Mouse (Mus musculus) right cerebral cortex, postnatal 14 days (tissue): ENCODE data around the gene A730049H05Rik.

Experiments used
- DNase-seq: peaks from one replicate; pipeline ENCODE4 v3.0.0; 2022

A730049H05Rik gene

DNA sequence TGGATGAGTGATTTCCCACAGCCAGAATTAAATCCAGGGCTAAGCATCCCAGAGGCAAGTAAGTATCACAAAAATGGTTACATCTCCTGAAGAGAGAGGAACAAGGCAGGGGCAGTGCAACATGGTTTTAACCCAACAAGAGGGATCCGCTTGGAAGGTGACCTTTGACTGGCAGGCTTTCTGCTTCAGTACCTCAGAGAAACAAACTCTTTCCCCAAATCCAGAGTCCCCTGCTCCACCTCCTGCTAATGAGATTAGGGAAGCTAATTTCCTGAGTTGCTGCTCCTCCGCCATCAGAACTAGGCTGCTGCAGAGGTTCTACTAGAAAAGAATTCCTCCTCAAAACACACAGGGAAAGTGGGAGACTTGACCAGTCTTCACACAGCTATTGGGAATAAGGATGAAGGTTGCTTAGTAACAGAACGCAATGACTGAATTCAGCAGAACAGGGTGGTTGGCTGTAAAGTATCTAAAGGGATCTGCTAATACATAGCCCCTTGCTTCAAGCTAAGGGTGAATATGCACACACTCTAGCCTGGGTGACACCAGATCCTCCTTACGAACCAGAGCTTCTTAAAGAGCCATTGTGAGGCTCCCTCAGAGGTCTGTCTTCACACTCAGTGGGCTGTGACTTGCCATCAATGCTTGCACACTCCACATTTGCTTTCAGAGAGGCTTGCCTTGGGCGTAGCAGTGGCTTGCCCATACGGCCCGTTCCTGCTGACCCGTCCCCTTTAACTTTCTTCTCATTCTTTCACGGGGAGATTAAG, 67.0 kb downstream of the A730049H05Rik start:
- no peak for DNase-seq

DNA sequence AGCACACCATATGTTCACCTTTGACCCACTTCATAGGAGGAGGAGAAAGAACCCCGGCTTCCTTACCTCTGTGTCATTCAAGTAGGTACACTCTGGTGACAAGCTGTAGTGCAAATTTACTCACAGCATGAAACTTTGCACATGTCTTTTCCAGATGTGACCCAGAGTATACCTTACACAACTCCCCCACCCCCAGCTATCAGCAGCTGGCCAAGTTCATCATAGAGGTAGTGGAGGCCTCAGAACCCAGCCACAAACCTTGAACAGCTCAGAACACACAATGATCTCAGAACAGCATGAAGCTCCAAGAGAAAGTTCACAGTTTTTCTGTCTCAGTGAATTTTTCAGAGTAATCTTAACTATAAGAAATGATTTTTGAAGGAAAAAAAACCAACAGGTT, 75.3 kb downstream of the A730049H05Rik start:
- no peak for DNase-seq
